Mouse (Mus musculus): ENCODE measurements around the gene Pyroxd2.
"Not testable (repeated sequence)": the region's sequence is repeated elsewhere in the genome, so short reads cannot be mapped to it uniquely, and the experiment has no call there.

Pyroxd2 gene

GRCm38 (mm10) chr19:42682776-42683175 lies 69.8 kb downstream of the Pyroxd2 start:
- DNase-seq: not testable (repeated sequence)

GRCm38 (mm10) chr19:42678191-42678590 lies 74.4 kb downstream of the Pyroxd2 start:
- peak; percentile 44 to 57 for DNase-seq

- DNase-seq: peak; percentile 23 to 38
These were observed 75.1 kb downstream of the Pyroxd2 start for GRCm38 (mm10) chr19:42677452-42677851.

GRCm38 (mm10) chr19:42676931-42677330 lies 75.6 kb downstream of the Pyroxd2 start:
- no peak for DNase-seq

Measured in kidney, adult 8-10 months (tissue).